Mouse (Mus musculus) kidney, postnatal 0 days (tissue): ENCODE measurements at regions not wholly inside any gene's neighbourhood (a gene's known extent, or its start where the extent isn't known, plus 50 kb on each side); places are given as distances from the start of the nearest gene placed in this dataset.
A peak's percentile ranks its signal among the peaks of the same experiment; 100 is the strongest.

Source experiments
- ATAC-seq: fragments of 200-750 bp; cut with Nextera tagmentation; replicated peaks from 2 replicates; pipeline ENCODE4 v1.8.0; 2017; ENCODE audit warnings: low read depth, moderate number of reproducible peaks, moderate TSS enrichment, moderate library complexity; ENCODE audit not compliant: low FRiP score
- DNase-seq: peaks from one replicate; pipeline ENCODE4 v3.0.0-alpha.2; 2016; ENCODE audit warnings: low spot score
- H3K27ac ChIP-seq: fragments of 300-500 bp; sonication (generic); 2 replicates; pipeline ENCODE4 v1.5.1; 2014; ENCODE audit warnings: mild to moderate bottlenecking
- H3K27me3 ChIP-seq: fragments of 300-500 bp; sonication (generic); 2 replicates; pipeline ENCODE4 v1.6.1; 2014; ENCODE audit warnings: low read length, mixed read lengths; ENCODE audit not compliant: insufficient read depth
- H3K36me3 ChIP-seq: fragments of 300-500 bp; sonication (generic); 2 replicates; pipeline ENCODE4 v1.6.1; 2014; ENCODE audit warnings: low read length, mixed read lengths; ENCODE audit not compliant: insufficient read depth
- H3K4me1 ChIP-seq: fragments of 300-500 bp; sonication (generic); replicated peaks from 2 replicates; pipeline ENCODE4 v1.6.1; 2014; ENCODE audit warnings: antibody characterized with exemption, low read length, mixed read lengths; ENCODE audit not compliant: insufficient read depth
- H3K4me2 ChIP-seq: fragments of 300-500 bp; sonication (generic); 2 replicates; pipeline ENCODE4 v1.6.1; 2014; ENCODE audit warnings: mild to moderate bottlenecking, low read length, moderate library complexity, mixed read lengths
- H3K4me3 ChIP-seq: fragments of 300-500 bp; sonication (generic); replicated peaks from 2 replicates; pipeline ENCODE4 v1.5.1; 2014; ENCODE audit warnings: low read depth, low read length
- H3K9ac ChIP-seq: fragments of 300-500 bp; sonication (generic); 2 replicates; pipeline ENCODE4 v1.6.1; 2014; ENCODE audit warnings: low read depth, low read length
- H3K9me3 ChIP-seq: fragments of 300-500 bp; sonication (generic); replicated peaks from 2 replicates; pipeline ENCODE4 v1.6.1; 2016; ENCODE audit warnings: low read length, inconsistent platforms, mixed read lengths
- CTCF ChIP-seq: IDR thresholded peaks from 2 replicates; pipeline ENCODE4 v1.5.1; 2016; ENCODE audit warnings: antibody characterized with exemption, low read depth, mild to moderate bottlenecking, moderate library complexity
- WGBS: fragments of 180-500 bp; shearing (Covaris S2); extraction: QIAGEN DNeasy Blood & Tissue Kit; methylation state at CpG from one replicate; pipeline ENCODE4 v1.1.7; 2014; 5-methylcytosine and 5-hydroxymethylcytosine counted together

- no peak overlapping the region for H3K27ac ChIP-seq
- no peak overlapping the region for H3K4me3 ChIP-seq
- H3K9ac ChIP-seq: no peak overlapping the region
- DNase-seq (no peak), ATAC-seq (no peak)
- no peaks in the 10 kb centered on the region for H3K9me3 ChIP-seq
- H3K27me3 ChIP-seq: no peaks in the 10 kb centered on the region
- TF ChIP-seq CTCF: no peak
- H3K36me3 ChIP-seq: no peaks in the 10 kb centered on the region
- no peak overlapping the region for H3K4me2 ChIP-seq
- 75% methylated on average over 3 of the region's 3 CpGs for WGBS
- no peaks in the 10 kb centered on the region for H3K4me1 ChIP-seq
These were observed 140.6 kb downstream of the Atxn7l3b start for GRCm38 (mm10) chr10:112788236-112788635.

- WGBS: 83% methylated on average over 10 of the region's 10 CpGs
- Histone ChIP-seq H3K4me3 (no peak overlapping the region), H3K4me1 (no peaks in the 10 kb centered on the region), H3K27me3 (no peaks in the 10 kb centered on the region), H3K4me2 (no peak overlapping the region), H3K9ac (no peak overlapping the region), H3K9me3 (no peaks in the 10 kb centered on the region), H3K36me3 (no peaks in the 10 kb centered on the region), H3K27ac (no peak overlapping the region)
- no peak for ATAC-seq
- TF ChIP-seq CTCF: no peak
- no peak for DNase-seq
These were observed 154.5 kb downstream of the Atxn7l3b start for GRCm38 (mm10) chr10:112774262-112774661.

GRCm38 (mm10) chr10:112746683-112747082 is 182.1 kb downstream of the Atxn7l3b start:
- ATAC-seq (no peak; the same call in 1 of the 2 replicates), DNase-seq (peak; percentile 55)
- Histone ChIP-seq H3K4me3 (no peak overlapping the region), H3K36me3 (no peaks in the 10 kb centered on the region), H3K4me1 (no peaks in the 10 kb centered on the region), H3K9me3 (no peaks in the 10 kb centered on the region), H3K27ac (no peak overlapping the region), H3K9ac (no peak overlapping the region), H3K4me2 (no peak overlapping the region), H3K27me3 (no peaks in the 10 kb centered on the region)
- WGBS: 56% methylated on average over 1 of the region's 1 CpGs
- TF ChIP-seq CTCF: peak; percentile 68

GRCm38 (mm10) chr10:112743527-112743926 is 185.3 kb downstream of the Atxn7l3b start:
- no peak for ATAC-seq
- 90% methylated on average over 2 of the region's 2 CpGs for WGBS
- Histone ChIP-seq H3K4me2 (no peak overlapping the region), H3K4me3 (no peak overlapping the region), H3K4me1 (no peaks in the 10 kb centered on the region), H3K27ac (no peak overlapping the region), H3K27me3 (no peaks in the 10 kb centered on the region), H3K9me3 (no peaks in the 10 kb centered on the region), H3K36me3 (no peaks in the 10 kb centered on the region), H3K9ac (no peak overlapping the region)
- no peak for DNase-seq
- no peak for TF ChIP-seq CTCF

- Histone ChIP-seq H3K27ac (no peak overlapping the region), H3K4me1 (no peaks in the 10 kb centered on the region), H3K27me3 (no peaks in the 10 kb centered on the region), H3K4me3 (no peak overlapping the region), H3K9me3 (no peaks in the 10 kb centered on the region), H3K4me2 (no peak overlapping the region), H3K9ac (no peak overlapping the region), H3K36me3 (no peaks in the 10 kb centered on the region)
- DNase-seq: no peak
- ATAC-seq: no peak
- no peak for TF ChIP-seq CTCF
- 90% methylated on average over 8 of the region's 8 CpGs for WGBS
These were observed 186.7 kb downstream of the Atxn7l3b start for GRCm38 (mm10) chr10:112742123-112742522.
